Mouse (Mus musculus) brain, adult 2 months (tissue): Measurements from ENCODE around the gene Nudt16l1.

Experiments
- DNase-seq: peaks from one replicate; pipeline ENCODE4 v3.0.0; 2011; ENCODE audit warnings: low read depth, low spot score

Gene Nudt16l1

GRCm38 (mm10) chr16:4957446-4957845 lies 18.9 kb downstream of the Nudt16l1 start:
- DNase-seq: peak; percentile 81

GRCm38 (mm10) chr16:4960260-4960659 lies 21.7 kb downstream of the Nudt16l1 start:
- DNase-seq: no peak

- DNase-seq: no peak
Observed at GRCm38 (mm10) chr16:4963346-4963745, 24.8 kb downstream of the Nudt16l1 start.

- peak; percentile 99 for DNase-seq
Observed at GRCm38 (mm10) chr16:4963797-4964709, 25.5 kb downstream of the Nudt16l1 start, which contains the start of gene Anks3. TSS of gene Anks3 (minus strand) at chr16:4964205.

GRCm38 (mm10) chr16:4964731-4965391 lies 26.3 kb downstream of the Nudt16l1 start:
- peak; percentile 58 for DNase-seq

GRCm38 (mm10) chr16:4965392-4966129 lies 27.0 kb downstream of the Nudt16l1 start:
- peak; percentile 53 for DNase-seq

- no peak for DNase-seq
Observed at GRCm38 (mm10) chr16:4968426-4968825, 29.9 kb downstream of the Nudt16l1 start.

GRCm38 (mm10) chr16:4969055-4969843 lies 30.7 kb downstream of the Nudt16l1 start:
- no peak for DNase-seq

GRCm38 (mm10) chr16:4971626-4972025 lies 33.1 kb downstream of the Nudt16l1 start:
- DNase-seq: no peak

- DNase-seq: peak; percentile 89
Observed at GRCm38 (mm10) chr16:4974521-4974920, 36.0 kb downstream of the Nudt16l1 start.

- DNase-seq: peak; percentile 91
Observed at GRCm38 (mm10) chr16:4976180-4976579, 37.6 kb downstream of the Nudt16l1 start.

- DNase-seq: peak; percentile 83
Observed at GRCm38 (mm10) chr16:4978275-4979051, 39.9 kb downstream of the Nudt16l1 start.

GRCm38 (mm10) chr16:4979755-4980380 lies 41.3 kb downstream of the Nudt16l1 start:
- peak; percentile 72 for DNase-seq

GRCm38 (mm10) chr16:4984717-4985116 lies 46.2 kb downstream of the Nudt16l1 start:
- DNase-seq: no peak
